Mouse (Mus musculus) heart, adult 2 months (tissue): Measurements from ENCODE around the gene Adcy9. TPM values are rescaled to one million over a fixed set of nuclear protein-coding genes. Genes with fewer than 3 reads are reported as not detected.

ENCODE experiments used
- DNase-seq, 2 experiments: peaks; one replicate each; pipeline ENCODE4 v3.0.0; 2021
- H3K27ac ChIP-seq: fragments of 200-600 bp; 2 replicates; pipeline ENCODE4 v1.8.1; 2022
- H3K27me3 ChIP-seq: fragments of 200-500 bp; 2 replicates; pipeline ENCODE4 v1.6.1; 2012; ENCODE audit warnings: mild to moderate bottlenecking, low read length, inconsistent platforms, mixed read lengths; ENCODE audit not compliant: control insufficient read depth, insufficient read depth
- H3K36me3 ChIP-seq: fragments of 200-500 bp; 2 replicates; pipeline ENCODE4 v1.6.1; 2012; ENCODE audit warnings: low read length, inconsistent platforms; ENCODE audit not compliant: control insufficient read depth, insufficient read depth
- H3K4me1 ChIP-seq: fragments of 200-500 bp; 2 replicates; pipeline ENCODE4 v1.6.1; 2011; ENCODE audit warnings: low read length; ENCODE audit not compliant: control insufficient read depth, insufficient read depth
- H3K4me3 ChIP-seq: fragments of 200-600 bp; 2 replicates; pipeline ENCODE4 v1.8.1; 2022
- H3K79me2 ChIP-seq: fragments of 200-500 bp; replicated peaks from 2 replicates; pipeline ENCODE4 v1.6.1; 2012; ENCODE audit warnings: mild to moderate bottlenecking, inconsistent platforms, low read length, moderate library complexity, mixed read lengths; ENCODE audit not compliant: control insufficient read depth, insufficient read depth
- H3K9ac ChIP-seq: fragments of 200-500 bp; 2 replicates; pipeline ENCODE4 v1.6.1; 2012; ENCODE audit warnings: low read depth, mild to moderate bottlenecking, control low read depth, inconsistent platforms, low read length, mixed read lengths
- CTCF ChIP-seq: fragments of 200-600 bp; IDR thresholded peaks from 2 replicates; pipeline ENCODE4 v1.8.1; 2022; ENCODE audit warnings: antibody characterized with exemption, mild to moderate bottlenecking, moderate library complexity
- EP300 ChIP-seq: fragments of 200-500 bp; IDR thresholded peaks from 2 replicates; pipeline ENCODE4 v1.6.1; 2011; ENCODE audit warnings: low read depth, low read length, control low read depth; ENCODE audit not compliant: insufficient read depth
- POLR2A ChIP-seq: fragments of 200-500 bp; IDR thresholded peaks from 2 replicates; pipeline ENCODE4 v1.6.1; 2011; ENCODE audit warnings: mild to moderate bottlenecking, low read depth, low read length, control low read depth; ENCODE audit not compliant: insufficient read depth
- WGBS: fragments of 180-500 bp; shearing (Covaris S2); methylation state at CpG from one replicate; pipeline ENCODE4 v1.1.7; 2018; 5-methylcytosine and 5-hydroxymethylcytosine counted together
- intact Hi-C: fragments of 180-260 bp; cut with DNase I; formaldehyde crosslinking; loops from one replicate; pipeline ENCODE4 v1.15.1; 2025
- polyA plus RNA-seq: library from polyadenylated mRNA; depleted of rRNA; stranded (reverse); fragments of >200 nt; gene quantifications from 2 replicates; pipeline ENCODE4 v1.2.3, GENCODE M21; 2012
- total RNA-seq, 2 experiments: library from RNA; stranded (reverse); gene quantifications; 2 replicates each; pipeline ENCODE4 v1.2.3; 2021

Adcy9 gene
- total and polyA plus RNA-seq, 3 experiments, result 11.1 to 26.3 (median 22.6) TPM

- Histone ChIP-seq H3K27me3 (no peaks in the 10 kb centered on the region), H3K4me1 (peaks cover 14% of the 10 kb centered on the region), H3K79me2 (no peaks in the 10 kb centered on the region; the same call in 1 of the 2 replicates), H3K27ac (peak overlapping the region; percentile 49), H3K4me3 (no peak overlapping the region), H3K9ac (no peak overlapping the region), H3K36me3 (peaks cover 12% of the 10 kb centered on the region)
- 54% methylated on average over 4 of the region's 4 CpGs for WGBS
- DNase-seq, result no peak
- intact Hi-C loops, result loop anchor here (2.0 kb wide), 1 partner anchor 35 kb away; no protein-coding TSS in a partner anchor
- no peak for TF ChIP-seq EP300
- TF ChIP-seq CTCF, result no peak
- no peak for TF ChIP-seq POLR2A
Observed at GRCm38 (mm10) chr16:4383473-4384038, 36.7 kb downstream of the Adcy9 start.

DNA sequence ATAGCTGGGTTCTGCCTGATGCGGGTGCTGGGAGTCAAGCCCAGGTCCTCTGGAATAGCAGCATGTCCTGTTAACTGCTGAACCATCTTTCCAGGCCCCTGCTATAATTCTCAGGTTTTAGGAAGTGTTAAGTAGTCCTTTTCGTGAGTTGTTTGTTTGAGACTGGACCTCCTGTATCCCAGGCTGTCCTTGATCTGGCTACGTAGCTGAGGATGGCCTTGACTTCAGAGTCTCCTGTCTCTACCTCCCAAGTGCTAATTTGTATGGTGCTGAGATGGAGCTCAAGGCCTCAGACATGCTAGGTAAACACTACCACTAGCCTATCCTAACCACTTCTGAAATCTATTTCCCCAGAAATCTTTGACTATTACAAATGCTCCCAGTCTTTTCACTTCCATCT lies 37.9 kb downstream of the Adcy9 start:
- Histone ChIP-seq H3K79me2 (no peaks in the 10 kb centered on the region; the same call in 1 of the 2 replicates), H3K4me3 (no peak overlapping the region), H3K36me3 (peaks cover 12% of the 10 kb centered on the region), H3K27ac (peak overlapping the region; percentile 79), H3K4me1 (peaks cover 19% of the 10 kb centered on the region), H3K27me3 (no peaks in the 10 kb centered on the region), H3K9ac (no peak overlapping the region)
- DNase-seq, result no peak
- WGBS, result 91% methylated on average over 3 of the region's 3 CpGs
- intact Hi-C loops, result loop anchor here (2.0 kb wide), 1 partner anchor 36 kb away; no protein-coding TSS in a partner anchor
- TF ChIP-seq EP300 (no peak), POLR2A (no peak), CTCF (no peak)

- Histone ChIP-seq H3K79me2 (peaks cover 2% of the 10 kb centered on the region; the same call in 1 of the 2 replicates), H3K27ac (peak overlapping the region; percentile 79), H3K4me1 (peaks cover 22% of the 10 kb centered on the region), H3K9ac (peak overlapping the region; percentile 51), H3K27me3 (no peaks in the 10 kb centered on the region), H3K36me3 (peaks cover 12% of the 10 kb centered on the region), H3K4me3 (peak overlapping the region; percentile 30)
- intact Hi-C loops, result no loop called here
- 39% methylated on average over 4 of the region's 4 CpGs for WGBS
- TF ChIP-seq EP300 (no peak), POLR2A (peak; percentile 25; the same call in 1 of the 2 replicates), CTCF (no peak)
- peak; percentile 50 to 66 for DNase-seq
Observed at GRCm38 (mm10) chr16:4381487-4381886, 38.8 kb downstream of the Adcy9 start.

DNA sequence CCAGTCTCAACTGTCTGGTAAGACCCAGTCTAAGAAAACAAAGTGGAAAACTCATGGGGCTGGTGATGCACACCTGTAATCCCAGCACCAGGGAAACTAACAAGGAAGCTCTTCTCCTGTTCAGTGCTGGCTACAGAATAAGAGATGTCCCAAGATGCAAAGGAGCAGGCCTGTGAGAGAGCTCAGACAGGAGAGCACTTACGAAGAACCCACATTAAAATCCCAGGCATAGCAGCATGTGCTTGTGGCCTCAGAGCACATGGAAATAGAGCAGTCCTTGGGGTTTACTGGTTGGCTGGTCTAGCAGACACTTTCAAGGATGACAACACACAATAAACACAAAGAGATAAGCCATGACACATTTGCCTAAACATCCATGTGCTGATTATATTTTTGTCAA lies 41.5 kb downstream of the Adcy9 start:
- H3K27ac ChIP-seq, result no peak overlapping the region
- DNase-seq, result no peak
- 93% methylated on average over 1 of the region's 1 CpGs for WGBS

GRCm38 (mm10) chr16:4377556-4377955 lies 42.7 kb downstream of the Adcy9 start:
- peaks cover 22% of the 10 kb centered on the region for H3K4me1 ChIP-seq
- TF ChIP-seq CTCF (no peak), POLR2A (no peak), EP300 (peak; percentile 73; the same call in 1 of the 2 replicates)
- intact Hi-C loops, result no loop called here
- H3K79me2 ChIP-seq, result peaks cover 4% of the 10 kb centered on the region; the same call in 1 of the 2 replicates
- peaks cover 9% of the 10 kb centered on the region for H3K36me3 ChIP-seq
- 41% methylated on average over 5 of the region's 5 CpGs for WGBS
- H3K27ac ChIP-seq, result peak overlapping the region; percentile 47
- no peak overlapping the region for H3K9ac ChIP-seq
- no peaks in the 10 kb centered on the region for H3K27me3 ChIP-seq
- DNase-seq, result peak in 1 of 2 experiments; percentile 62
- no peak overlapping the region for H3K4me3 ChIP-seq

More for the DNA sequence above, 41.5 kb downstream of the Adcy9 start:
- Histone ChIP-seq H3K27me3 (no peaks in the 10 kb centered on the region), H3K36me3 (peaks cover 15% of the 10 kb centered on the region), H3K9ac (no peak overlapping the region), H3K4me1 (peaks cover 24% of the 10 kb centered on the region), H3K4me3 (no peak overlapping the region), H3K79me2 (peaks cover 2% of the 10 kb centered on the region; the same call in 1 of the 2 replicates)
- TF ChIP-seq CTCF (no peak), POLR2A (no peak), EP300 (no peak)
- intact Hi-C loops, result no loop called here

GRCm38 (mm10) chr16:4374780-4375380 lies 45.4 kb downstream of the Adcy9 start:
- Histone ChIP-seq H3K27me3 (no peaks in the 10 kb centered on the region), H3K27ac (peak overlapping the region; percentile 53), H3K4me3 (no peak overlapping the region), H3K79me2 (peaks cover 4% of the 10 kb centered on the region; the same call in 1 of the 2 replicates), H3K4me1 (peaks cover 21% of the 10 kb centered on the region), H3K9ac (no peak overlapping the region), H3K36me3 (peaks cover 10% of the 10 kb centered on the region; the same call in 1 of the 2 replicates)
- intact Hi-C loops, result no loop called here
- peak in 1 of 2 experiments; percentile 74 for DNase-seq
- 46% methylated on average over 7 of the region's 7 CpGs for WGBS
- no peak for TF ChIP-seq CTCF
- TF ChIP-seq EP300, result no peak
- no peak for TF ChIP-seq POLR2A
